Mouse (Mus musculus) heart, adult 18-20 months (tissue): Measurements from ENCODE around the gene Bahd1. TPM values are rescaled to one million over a fixed set of nuclear protein-coding genes. Genes with fewer than 3 reads are reported as not detected.

Experiments used
- DNase-seq, 2 experiments: peaks; one replicate each; pipeline ENCODE4 v3.0.0; 2021 to 2022; ENCODE audit warnings: mixed read lengths in 1 of 2
- total RNA-seq, 2 experiments: library from RNA; stranded (reverse); gene quantifications; 2 replicates each; pipeline ENCODE4 v1.2.3; 2021

Bahd1 gene
- total RNA-seq, 2 experiments from 2014 or later = 17.5 to 18.6 TPM

DNA sequence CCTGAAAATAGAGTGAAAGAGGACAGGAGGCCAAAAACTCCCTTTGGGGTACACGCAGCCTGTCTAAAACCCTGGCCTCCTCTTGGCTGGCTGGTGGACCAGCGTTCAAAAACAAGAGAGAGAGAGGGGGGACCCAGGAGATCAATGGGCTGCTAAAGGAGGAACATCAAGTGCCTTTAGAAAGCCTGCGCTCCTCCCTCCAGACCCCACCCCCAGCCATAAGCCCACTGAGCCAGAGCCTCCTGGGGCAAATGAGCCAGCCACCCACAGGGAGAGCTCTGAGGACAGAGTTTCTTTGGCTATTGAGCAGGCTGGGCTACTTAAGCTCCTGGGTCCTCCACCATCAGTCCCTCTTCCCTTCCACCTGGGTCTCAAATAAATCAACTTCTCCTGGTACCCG, 1.4 kb upstream of the Bahd1 start:
- no peak for DNase-seq

DNA sequence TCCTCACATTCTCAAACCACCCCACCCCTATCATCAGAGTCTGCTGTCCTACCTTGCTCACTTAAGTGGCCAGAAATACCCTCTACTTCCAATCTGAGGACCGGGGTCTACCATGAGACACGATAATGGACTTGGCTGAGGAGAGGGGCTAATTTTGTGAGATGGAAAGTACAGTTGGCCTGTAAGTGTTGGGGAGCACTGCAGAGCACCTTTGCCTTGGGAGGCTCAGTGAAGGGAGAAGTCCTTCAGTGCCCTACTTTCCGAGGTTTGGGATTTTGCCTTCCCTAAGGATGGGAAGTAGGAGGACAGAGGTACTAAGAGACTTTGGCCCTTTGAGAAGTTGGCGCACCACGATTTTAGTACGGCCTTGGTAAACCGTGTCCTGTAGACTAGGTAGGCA, 871 bp upstream of the Bahd1 start:
- DNase-seq = no peak

DNA sequence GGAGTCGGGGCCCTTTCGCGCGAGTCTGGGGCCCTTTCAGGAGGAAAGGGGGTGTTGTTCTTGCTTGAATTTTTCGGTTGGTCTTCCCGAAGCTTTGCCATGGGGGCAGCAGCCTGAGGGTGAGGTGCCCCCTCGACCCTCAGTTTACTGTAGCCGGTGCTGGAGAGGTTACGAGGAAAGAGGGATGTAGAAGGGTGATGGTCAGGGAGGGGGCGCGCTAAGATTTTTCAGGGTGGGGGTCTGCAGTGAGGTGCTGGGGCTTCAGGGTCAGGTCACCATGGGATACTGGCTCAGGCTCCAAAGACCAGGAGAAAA, 606 bp downstream of the Bahd1 start:
- no peak for DNase-seq

DNA sequence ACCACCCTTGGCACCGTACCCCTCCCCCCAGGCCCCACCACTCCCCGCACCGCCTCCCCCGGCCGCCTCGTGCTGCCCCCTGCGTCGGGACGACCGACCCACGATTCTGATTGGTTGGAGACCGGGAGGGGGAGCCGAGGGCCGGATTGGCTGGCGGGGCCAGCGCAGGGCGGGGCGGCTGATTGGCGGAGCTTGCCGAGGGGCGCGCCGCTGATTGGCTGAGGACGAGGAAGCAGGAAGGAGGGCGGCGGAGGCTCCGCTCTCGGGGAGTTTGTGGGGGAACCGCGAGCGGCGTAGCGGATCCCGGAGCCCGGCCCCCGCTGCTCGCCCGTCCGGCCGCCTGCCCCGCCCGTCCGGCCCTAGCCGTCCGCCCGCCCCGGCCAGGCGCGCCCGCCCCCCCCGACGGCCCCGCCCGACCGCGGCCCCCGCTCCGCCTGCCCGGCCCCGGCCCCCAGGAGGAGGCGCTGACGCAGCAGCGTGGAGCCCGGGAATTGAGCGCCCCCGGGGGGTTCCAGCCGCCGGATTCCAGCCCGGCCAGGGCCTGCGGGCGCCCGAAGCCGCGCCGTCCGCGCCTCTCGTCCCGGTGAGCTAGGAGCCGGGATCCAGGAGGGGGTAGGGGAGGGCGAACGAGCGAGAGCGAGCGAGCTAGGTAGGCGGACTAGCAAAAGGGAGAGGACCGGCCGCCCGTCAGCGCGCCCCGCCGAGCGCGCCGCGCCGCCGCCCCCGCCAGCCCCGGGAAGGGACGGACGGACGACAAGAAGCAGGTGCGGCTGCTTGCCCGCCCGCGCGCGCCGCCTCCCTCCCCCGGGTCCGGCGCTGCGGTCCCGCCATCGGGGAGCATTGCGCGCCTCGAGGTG, 1.2 kb downstream of the Bahd1 start:
- peak; percentile 96 to 99 for DNase-seq

DNA sequence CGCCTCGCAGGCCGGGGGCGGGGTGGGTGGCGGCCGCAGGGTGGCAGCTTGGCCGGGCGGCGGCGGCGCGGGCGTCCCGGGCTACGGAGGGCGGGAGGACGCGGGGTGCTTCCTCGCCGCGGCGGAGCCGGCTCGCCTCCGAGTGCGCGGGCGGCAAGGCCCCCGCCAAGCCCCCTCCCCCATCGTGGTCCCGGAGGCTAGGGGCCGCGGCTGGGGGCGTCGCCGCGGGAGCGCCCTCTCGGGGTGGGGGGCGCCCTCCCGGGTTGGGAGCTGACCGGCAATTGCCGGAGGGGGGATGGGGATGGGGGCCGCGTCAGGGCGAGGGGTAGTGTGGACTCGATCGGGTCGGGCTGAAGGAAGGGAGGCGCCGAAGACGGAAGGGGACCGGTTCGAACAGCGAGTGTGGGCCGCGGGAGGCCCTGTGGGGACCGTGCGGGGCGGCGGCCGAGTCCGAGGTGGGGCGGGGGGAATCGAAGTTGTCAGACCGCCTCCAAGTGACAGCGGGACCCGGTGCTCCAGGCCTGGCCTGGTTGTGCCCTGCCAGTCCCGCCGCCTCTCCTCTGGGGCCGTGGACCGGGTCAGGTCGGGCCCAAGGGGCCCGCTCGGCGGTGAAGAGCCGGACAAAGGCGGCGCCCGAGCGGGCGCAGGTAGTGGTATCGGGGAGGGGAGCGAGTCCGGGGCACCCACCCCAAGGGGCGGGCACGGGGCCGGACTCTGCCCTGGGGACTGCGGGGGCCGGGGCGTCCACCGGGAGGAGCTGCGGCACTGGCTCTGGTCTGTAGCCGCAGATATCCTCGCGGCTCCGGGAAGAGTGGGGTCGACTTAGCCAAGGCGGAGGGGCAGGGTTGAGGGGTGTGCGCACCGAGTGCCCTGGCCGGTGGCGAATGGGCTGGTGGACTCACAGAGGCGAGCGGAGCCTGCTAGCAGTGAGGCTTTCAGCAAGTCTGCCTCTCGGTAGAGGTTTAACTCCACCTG, 2.2 kb downstream of the Bahd1 start:
- DNase-seq = peak; percentile 58 to 67

DNA sequence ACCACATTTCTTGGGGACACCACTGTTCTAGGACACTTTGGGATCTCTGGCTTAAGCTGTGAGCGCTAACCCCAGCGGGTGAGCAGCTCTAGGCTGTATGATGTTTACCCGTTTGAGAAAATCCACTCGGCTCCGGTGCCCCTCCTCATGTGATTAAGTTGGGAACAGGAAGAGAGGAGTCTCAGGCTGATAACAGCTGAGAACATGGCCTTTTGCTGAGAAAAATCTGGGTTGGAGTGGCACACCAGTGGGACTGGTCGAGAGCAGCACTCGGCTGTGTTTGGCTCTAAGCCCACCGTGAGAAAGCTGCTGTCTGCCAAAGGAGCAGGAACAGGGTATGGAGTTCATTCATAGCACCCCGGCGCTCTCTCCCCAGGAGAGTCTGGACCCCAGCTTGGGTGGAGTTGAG, 3.2 kb downstream of the Bahd1 start:
- DNase-seq = peak; percentile 42 to 59

DNA sequence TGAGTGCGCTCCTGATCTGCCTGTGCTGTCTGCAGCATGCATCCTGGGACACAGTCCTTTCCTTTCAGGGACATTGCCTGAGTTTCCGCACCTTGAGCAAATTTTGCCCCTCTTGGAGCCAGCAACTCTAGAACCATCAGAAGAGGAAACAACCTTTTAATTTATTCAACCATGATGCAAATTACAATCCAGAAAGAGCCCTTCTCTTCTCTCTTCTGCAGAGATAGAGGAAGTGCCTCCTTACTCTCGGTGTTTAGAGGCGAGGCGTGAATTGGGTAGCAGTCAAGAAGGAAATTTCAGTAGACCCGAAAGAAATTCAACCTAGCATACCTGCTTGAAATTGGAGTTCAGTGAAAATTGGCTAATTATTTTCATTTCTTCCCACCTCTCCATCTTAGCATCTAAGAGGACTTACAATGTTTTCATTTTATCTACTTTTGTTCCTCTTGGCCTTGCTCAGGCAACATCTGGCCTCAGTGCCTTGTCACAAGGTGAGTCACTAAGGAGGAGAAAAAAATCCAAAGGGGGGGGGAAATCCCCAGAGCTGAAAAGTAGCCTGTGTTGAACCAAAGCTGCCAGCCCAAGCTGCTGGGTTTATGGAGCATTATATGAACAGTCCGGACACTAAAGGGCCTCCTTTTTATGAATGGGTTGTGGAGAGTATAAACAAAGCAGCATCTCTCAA, 5.4 kb downstream of the Bahd1 start:
- DNase-seq = no peak

DNA sequence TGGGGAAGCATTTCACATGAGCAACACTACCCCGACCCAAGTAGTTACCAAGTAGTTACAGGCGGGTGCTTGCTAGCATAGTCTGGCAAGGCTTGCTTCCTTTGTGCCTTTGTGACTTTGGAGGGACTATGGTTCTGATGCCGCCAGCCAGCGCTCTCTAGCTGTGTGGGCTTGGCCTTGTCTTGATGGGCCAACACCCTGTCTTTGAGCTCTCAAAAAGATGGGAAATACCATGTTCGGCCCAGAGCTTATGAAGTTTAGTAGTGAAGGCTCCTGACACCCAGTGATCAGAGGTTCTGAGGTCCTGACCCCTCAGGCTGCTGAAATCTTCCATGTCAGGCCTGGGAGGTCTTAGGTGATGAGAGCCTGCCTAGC, 5.9 kb downstream of the Bahd1 start:
- DNase-seq = peak in 1 of 2 experiments; percentile 43

DNA sequence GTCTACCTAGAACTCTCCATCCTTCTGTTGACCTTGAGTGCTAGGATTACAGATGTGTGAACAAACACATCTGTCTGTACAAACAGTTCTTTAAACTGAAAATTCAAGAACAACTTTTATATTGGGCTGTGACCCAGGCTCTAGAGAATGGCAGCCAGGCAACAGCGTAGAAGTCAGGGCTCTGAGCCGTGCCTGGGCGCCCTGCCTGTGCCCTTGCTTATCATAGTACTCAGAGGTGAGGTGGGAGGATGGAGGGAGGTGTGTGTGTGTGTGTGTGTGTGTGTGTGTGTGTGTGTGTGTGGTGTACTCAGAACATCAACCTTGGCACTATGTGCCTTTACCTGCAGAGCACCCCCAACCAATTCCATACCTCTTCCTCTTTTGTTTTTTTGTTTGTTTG, 7.6 kb downstream of the Bahd1 start:
- DNase-seq = peak; percentile 50 to 59

DNA sequence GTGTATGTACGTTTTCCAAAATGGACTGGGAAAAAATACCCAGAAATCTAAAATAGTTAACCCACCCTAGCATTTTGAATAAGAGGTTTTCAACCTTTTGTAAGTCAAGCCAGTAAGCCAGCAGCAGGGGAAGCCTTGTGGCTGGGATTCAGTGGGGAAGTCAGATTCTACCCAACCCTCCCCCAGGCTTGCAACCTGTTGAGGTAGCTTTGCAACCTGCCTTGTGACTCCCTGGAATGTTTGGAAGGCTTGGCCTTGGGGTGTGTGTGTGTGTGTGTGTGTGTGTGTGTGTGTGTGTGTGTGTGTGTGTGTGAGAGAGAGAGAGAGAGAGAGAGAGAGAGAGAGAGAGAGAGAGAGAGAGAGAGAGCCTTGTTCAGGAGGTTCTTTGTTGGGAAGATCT, 9.0 kb downstream of the Bahd1 start:
- DNase-seq = no peak

DNA sequence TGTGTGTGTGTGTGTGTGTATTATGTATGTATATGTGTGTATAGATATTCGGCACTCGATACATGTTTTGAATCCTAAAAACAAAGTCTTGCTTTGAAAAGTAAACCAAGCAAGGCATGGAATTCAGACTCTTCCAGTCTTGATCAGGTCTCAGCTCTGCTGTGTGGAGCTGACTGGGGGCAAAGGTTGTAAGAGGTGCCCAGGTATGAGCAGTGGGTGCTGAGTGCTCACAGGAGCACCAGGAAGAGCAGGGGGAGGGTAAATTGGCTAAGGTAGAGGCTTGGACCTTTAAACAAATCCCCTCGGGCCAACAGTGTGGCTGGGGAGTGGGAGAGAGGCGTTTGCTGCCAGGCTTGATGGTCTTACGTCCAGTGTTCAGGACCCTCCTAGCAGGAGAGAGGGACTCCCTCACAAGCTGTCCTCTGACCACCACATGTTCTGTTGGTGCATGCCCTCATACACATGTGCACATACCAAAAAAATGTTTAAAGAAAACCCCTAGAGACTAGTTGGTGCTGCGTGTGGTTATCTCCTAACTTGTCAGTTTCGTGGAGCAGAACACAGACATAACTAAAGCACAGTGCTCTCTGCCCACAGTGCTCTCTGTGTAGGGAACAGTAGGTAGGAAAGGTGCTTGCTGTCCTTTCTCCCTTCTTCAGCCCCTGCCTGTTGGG, 10.6 kb downstream of the Bahd1 start:
- DNase-seq = no peak

DNA sequence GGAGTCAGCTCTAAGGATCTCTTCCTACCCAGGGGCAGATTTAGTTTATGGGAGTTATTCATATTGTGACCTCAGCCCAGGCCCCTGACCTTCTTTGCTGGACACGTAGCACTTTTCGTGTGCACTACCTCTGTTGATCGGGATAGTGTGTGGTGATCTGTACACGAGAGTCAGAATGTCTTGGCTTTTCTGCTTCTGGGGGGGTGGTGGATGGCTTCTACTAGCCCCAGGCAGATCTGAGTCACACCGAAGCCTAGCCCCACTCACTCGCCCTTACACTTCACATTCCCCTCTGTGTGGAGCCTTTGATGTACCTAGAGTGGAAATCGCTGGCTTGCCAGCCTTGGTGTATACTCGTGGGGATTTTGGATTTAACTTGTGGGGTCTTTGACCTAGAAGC, 12.5 kb downstream of the Bahd1 start:
- DNase-seq = no peak

DNA sequence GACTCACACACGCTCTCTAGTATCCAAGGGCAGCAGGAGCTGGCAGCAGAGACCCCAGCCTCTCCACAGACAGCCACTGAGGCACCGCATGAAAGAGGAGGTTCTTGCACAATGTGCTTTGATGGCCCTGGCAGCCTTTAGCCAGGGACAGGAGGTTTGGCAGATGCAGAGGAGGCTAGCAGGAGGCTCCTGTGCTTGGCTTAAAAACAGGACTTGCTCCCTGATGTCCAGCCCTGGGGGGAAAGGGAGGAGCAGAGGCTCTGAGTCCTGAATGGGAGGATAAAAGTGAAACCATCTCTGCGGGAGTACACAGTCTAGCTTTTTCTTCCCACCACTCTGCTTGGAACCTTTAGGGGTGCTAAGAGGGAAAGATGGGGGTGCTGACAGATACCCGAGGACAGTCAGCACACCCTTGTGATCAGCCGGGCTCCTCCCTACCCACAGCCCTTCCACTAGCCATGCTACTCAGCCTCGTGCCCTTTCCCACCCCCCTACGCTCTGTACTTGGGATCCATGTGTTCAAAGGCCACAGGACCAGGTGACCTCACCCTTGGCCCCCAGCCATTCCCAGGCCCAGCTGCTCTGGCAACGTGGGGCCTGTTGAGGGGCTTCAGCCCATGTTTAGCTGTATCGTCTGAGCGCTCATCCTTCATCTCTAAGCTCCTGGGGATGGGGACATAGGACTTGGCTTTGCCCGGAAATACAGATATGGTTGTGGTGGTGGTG, 13.5 kb downstream of the Bahd1 start:
- peak in 1 of 2 experiments; percentile 43 for DNase-seq

DNA sequence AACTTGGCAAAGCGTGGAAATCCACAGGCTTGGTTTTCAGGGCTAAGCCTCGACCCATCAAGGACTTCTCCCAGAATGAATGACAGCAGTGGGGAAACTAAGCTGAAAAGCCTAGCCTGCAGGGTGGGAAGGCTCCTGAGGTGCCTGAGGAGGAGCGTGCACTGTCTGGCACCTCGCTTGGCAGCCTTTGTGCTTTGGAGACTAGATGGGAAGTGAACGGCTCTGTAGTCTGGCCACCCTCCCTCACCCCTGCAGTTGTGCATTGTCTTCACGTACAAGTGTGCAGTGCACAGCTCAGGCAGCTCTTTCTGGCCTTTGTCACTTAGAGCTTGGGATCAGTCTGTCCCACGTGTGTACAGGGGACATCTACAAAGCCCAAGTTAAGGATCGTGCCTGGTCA, 14.5 kb downstream of the Bahd1 start:
- DNase-seq = no peak

DNA sequence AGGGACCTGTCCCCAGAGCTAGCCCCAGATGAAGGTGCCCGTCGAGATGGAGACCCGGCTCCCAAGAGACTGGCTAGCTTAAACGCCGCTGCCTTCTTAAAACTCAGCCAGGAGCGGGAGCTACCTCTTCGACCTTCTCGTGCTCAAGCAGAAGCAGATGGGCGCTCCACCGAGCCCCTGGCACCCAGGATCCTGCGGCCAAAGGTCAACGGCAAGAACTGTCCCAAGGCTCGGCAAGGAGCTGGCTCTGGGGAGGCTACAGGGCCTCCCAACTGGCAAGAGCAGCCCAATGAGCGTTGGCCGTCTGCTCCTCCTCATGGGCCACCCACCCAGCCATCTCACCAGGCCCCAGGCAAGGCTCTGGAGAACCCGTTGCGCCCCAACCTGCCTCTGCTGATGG, 16.3 kb downstream of the Bahd1 start:
- DNase-seq = no peak

DNA sequence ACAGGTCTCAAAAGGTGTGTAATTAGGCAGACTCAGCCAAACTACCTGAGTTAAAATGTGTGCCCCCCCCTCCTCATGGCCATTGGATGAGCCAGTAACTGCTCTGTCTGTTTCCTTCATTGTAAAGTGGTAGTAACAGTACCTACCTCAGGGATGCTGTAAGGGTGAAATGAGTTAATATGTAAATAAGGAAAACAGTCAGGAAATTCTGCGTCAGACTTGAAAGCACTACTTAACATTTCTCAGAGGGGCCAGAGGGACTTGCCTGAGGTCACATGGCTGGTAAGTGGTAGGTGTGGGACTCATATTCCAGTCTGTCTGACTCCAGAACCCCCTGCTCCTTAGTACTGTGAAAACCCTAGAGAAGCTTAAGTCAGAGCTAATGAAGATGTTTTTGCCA, 18.4 kb downstream of the Bahd1 start:
- no peak for DNase-seq

DNA sequence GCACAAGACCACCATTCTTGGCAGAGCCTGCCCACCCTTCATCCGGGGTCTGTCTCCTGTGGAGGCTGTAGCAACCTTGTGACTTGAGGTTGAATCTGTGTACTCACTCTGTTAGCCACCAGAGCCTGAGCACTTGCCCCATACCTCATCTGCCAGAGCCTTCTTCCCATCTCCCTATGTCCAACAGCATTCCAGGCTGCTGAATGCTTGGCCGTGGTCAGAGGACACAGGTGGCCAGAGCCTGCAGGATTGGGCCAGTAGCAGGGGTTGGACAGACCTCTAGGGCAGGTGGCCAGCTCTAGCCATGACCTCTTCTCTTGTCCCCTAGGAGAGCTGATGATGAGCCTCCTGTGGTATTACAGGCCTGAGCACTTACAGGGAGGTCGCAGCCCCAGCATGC, 20.3 kb downstream of the Bahd1 start:
- DNase-seq = no peak

DNA sequence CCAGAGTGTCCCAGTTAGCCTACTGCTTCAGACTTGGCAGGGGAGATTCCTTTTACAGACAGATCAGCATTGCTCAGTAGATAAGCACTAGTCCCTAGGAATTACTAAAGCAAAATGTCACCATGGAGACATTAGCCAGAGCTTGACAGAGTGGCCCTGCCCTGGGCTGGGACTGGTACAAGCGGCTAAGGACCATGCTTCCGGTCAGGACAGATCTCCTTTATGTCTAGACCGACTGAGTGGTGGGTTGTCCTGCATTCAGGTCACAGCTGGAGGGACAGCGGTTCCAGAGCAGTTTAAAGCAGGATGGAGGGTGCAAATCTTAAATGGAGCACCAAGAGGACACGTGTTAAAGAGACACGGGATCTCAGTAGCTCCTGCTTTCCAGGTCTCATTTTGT, 25.8 kb downstream of the Bahd1 start:
- DNase-seq = no peak

DNA sequence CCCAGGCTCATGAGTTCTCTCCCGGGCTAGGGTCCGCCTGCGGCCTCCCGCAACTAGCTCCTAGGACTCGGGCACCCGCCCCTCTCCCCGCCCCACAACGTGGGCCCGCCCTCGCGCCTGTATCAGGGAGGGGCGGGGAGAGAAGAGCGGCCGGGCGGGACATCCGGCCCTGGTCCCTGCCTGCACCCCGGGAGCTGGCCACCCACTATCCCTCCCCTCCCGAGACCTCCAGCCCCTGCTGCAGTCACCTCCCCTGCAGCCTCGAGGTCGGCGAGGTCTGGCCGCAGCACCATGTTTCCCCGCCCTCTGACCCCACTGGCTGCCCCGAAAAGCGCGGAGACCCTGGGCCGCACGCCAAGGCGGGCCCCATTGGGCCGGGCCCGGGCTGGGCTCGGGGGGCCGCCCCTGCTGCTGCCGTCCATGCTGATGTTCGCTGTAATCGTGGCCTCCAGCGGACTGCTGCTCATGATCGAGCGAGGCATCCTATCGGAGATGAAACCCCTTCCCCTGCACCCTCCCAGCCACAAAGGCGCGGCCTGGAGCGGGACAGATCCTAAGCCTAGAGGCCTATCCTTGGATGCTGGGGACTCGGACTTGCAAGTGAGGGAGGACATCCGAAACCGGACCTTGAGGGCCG, 26.3 kb downstream of the Bahd1 start, which contains the start of gene Chst14:
Chst14 (plus strand) TSS at position 136 of the 637 bp plus-strand sequence.
- DNase-seq = peak; percentile 86 to 89

DNA sequence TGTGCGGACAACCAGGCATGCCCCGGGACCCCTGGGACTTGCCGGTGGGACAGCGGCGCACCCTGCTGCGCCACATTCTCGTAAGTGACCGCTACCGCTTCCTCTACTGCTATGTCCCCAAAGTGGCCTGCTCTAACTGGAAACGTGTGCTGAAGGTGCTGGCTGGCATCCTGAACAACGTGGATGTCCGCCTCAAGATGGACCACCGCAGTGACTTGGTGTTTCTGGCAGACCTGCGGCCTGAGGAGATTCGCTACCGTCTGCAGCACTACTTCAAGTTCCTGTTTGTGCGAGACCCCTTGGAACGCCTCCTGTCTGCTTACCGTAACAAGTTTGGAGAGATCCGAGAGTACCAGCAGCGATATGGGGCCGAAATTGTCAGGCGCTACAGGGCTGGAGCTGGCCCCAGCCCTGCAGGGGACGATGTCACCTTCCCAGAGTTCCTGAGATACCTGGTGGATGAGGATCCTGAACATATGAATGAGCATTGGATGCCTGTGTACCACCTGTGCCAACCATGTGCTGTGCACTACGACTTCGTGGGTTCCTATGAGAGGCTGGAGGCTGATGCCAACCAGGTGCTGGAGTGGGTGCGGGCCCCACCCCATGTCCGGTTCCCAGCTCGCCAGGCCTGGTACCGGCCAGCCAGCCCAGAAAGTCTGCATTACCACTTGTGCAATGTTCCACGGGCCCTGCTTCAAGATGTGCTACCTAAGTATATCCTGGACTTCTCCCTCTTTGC, 27.0 kb downstream of the Bahd1 start:
- DNase-seq = no peak
